Mouse (Mus musculus) MEL (cell line): ENCODE data around the gene Tm4sf20. TPM values are rescaled to one million over a fixed set of nuclear protein-coding genes. Genes with fewer than 3 reads are reported as not detected.

ENCODE experiments used
- DNase-seq: peaks from one replicate; pipeline ENCODE4 v3.0.0; 2011; ENCODE audit warnings: low read depth, low spot score
- H3K27ac ChIP-seq: 2 replicates; pipeline ENCODE4 v1.5.1; 2012; ENCODE audit warnings: low read depth, mild to moderate bottlenecking, control low read depth, low read length, moderate library complexity; ENCODE audit not compliant: control insufficient read depth
- H3K27me3 ChIP-seq, 2 experiments: fragments of 150-350 bp in 1 of 2; sonication (generic) in 1 of 2; 2 replicates each; pipeline ENCODE4 v1.6.1; 2012; ENCODE audit warnings: low read length in 2 of 2, mild to moderate bottlenecking in 2 of 2, improper control_type of control experiment in 1 of 2, moderate library complexity in 1 of 2; ENCODE audit not compliant: insufficient read depth in 2 of 2, control insufficient read depth in 1 of 2
- H3K36me3 ChIP-seq, 2 experiments: 2 replicates each; pipeline ENCODE4 v1.6.1; 2012 to 2014; ENCODE audit warnings: low read length in 2 of 2, improper control_type of control experiment in 1 of 2, inconsistent platforms in 1 of 2, mild to moderate bottlenecking in 1 of 2; ENCODE audit not compliant: insufficient read depth in 2 of 2, control insufficient read depth in 1 of 2
- H3K4me1 ChIP-seq, 2 experiments: fragments of 150-350 bp in 1 of 2; sonication (generic) in 1 of 2; 2 replicates each; pipeline ENCODE4 v1.6.1; 2012; ENCODE audit warnings: low read length in 2 of 2, improper control_type of control experiment in 1 of 2, mild to moderate bottlenecking in 1 of 2; ENCODE audit not compliant: insufficient read depth in 2 of 2, control insufficient read depth in 1 of 2
- H3K4me3 ChIP-seq, 2 experiments: fragments of 150-350 bp in 1 of 2; sonication (generic) in 1 of 2; 2 replicates each; pipeline ENCODE4 v1.5.1; 2012; ENCODE audit warnings: low read depth in 2 of 2, low read length in 2 of 2, mild to moderate bottlenecking in 2 of 2, moderate library complexity in 2 of 2, control low read depth in 1 of 2, improper control_type of control experiment in 1 of 2; ENCODE audit not compliant: control insufficient read depth in 1 of 2, insufficient read depth in 1 of 2
- H3K79me2 ChIP-seq: 2 replicates; pipeline ENCODE4 v1.6.1; 2012; ENCODE audit warnings: mild to moderate bottlenecking, low read length, moderate library complexity; ENCODE audit not compliant: control insufficient read depth, poor library complexity, insufficient read depth
- H3K9ac ChIP-seq: 2 replicates; pipeline ENCODE4 v1.6.1; 2012; ENCODE audit warnings: low read depth, mild to moderate bottlenecking, control low read depth, low read length, moderate library complexity; ENCODE audit not compliant: control insufficient read depth, poor library complexity, severe bottlenecking
- H3K9me3 ChIP-seq: fragments of 150-350 bp; sonication (generic); replicated peaks from 2 replicates; pipeline ENCODE4 v1.6.1; 2012; ENCODE audit warnings: mild to moderate bottlenecking, low read length, improper control_type of control experiment, moderate library complexity; ENCODE audit not compliant: insufficient read depth
- BHLHE40 ChIP-seq: IDR thresholded peaks from 2 replicates; pipeline ENCODE4 v1.6.1; 2012; ENCODE audit warnings: low read depth, mild to moderate bottlenecking, inconsistent platforms, low read length, improper control_type of control experiment, borderline replicate concordance
- CHD1 ChIP-seq: IDR thresholded peaks from 2 replicates; pipeline ENCODE4 v1.6.1; 2012; ENCODE audit warnings: low read depth, mild to moderate bottlenecking, inconsistent platforms, low read length, improper control_type of control experiment
- CTCF ChIP-seq, 3 experiments: IDR thresholded peaks in 2 of 3; conservative IDR thresholded peaks in 1 of 3; 2 replicates each; pipeline ENCODE4 v1.5.1; 2011 to 2012; ENCODE audit warnings: low read length in 3 of 3, low read depth in 2 of 3, mild to moderate bottlenecking in 2 of 3, improper control_type of control experiment in 1 of 3, inconsistent platforms in 1 of 3, mixed read lengths in 1 of 3, moderate library complexity in 1 of 3; ENCODE audit not compliant: control insufficient read depth in 1 of 3, insufficient read depth in 1 of 3, poor library complexity in 1 of 3, severe bottlenecking in 1 of 3
- ELF1 ChIP-seq: IDR thresholded peaks from 2 replicates; pipeline ENCODE4 v1.6.1; 2014; ENCODE audit warnings: low read depth, mild to moderate bottlenecking, inconsistent platforms, low read length, improper control_type of control experiment, moderate library complexity
- GABPA ChIP-seq: IDR thresholded peaks from 2 replicates; pipeline ENCODE4 v1.6.1; 2012; ENCODE audit warnings: low read depth, mild to moderate bottlenecking, inconsistent platforms, low read length, improper control_type of control experiment, moderate library complexity
- JUND ChIP-seq: IDR thresholded peaks from 2 replicates; pipeline ENCODE4 v1.6.1; 2011; ENCODE audit warnings: low read depth, mild to moderate bottlenecking, improper control_type of control experiment, low read length
- KAT2A ChIP-seq: conservative IDR thresholded peaks from 2 replicates; pipeline ENCODE4 v1.6.1; 2012; ENCODE audit warnings: low read depth, low read length, improper control_type of control experiment, inconsistent platforms
- MEF2A ChIP-seq: IDR thresholded peaks from 2 replicates; pipeline ENCODE4 v1.6.1; 2014; ENCODE audit warnings: low read depth, mild to moderate bottlenecking, inconsistent platforms, low read length, improper control_type of control experiment; ENCODE audit not compliant: poor library complexity, insufficient replicate concordance, severe bottlenecking; ENCODE audit errors: extremely low read depth
- MYB ChIP-seq: IDR thresholded peaks from 2 replicates; pipeline ENCODE4 v1.6.1; 2011; ENCODE audit warnings: mild to moderate bottlenecking, low read depth, low read length, improper control_type of control experiment
- NELFE ChIP-seq: IDR thresholded peaks from 2 replicates; pipeline ENCODE4 v1.6.1; 2011; ENCODE audit warnings: low read depth, low read length, improper control_type of control experiment
- NRF1 ChIP-seq: IDR thresholded peaks from 2 replicates; pipeline ENCODE4 v1.6.1; 2014; ENCODE audit warnings: low read depth, mild to moderate bottlenecking, inconsistent platforms, low read length, improper control_type of control experiment, moderate library complexity; ENCODE audit not compliant: poor library complexity, insufficient read depth, severe bottlenecking
- POLR2A ChIP-seq, 2 experiments: IDR thresholded peaks; 2 replicates each; pipeline ENCODE4 v1.6.1; 2011 to 2012; ENCODE audit warnings: low read length in 2 of 2, mild to moderate bottlenecking in 2 of 2, control low read depth in 1 of 2, improper control_type of control experiment in 1 of 2, low read depth in 1 of 2, moderate library complexity in 1 of 2; ENCODE audit not compliant: control insufficient read depth in 1 of 2, insufficient read depth in 1 of 2, poor library complexity in 1 of 2
- POLR2AphosphoS5 ChIP-seq: IDR thresholded peaks from 2 replicates; pipeline ENCODE4 v1.6.1; 2012; ENCODE audit warnings: low read depth, borderline replicate concordance, mild to moderate bottlenecking, inconsistent platforms, low read length, moderate library complexity, mixed read lengths
- RAD21 ChIP-seq: IDR thresholded peaks from 2 replicates; pipeline ENCODE4 v1.6.1; 2011; ENCODE audit warnings: mild to moderate bottlenecking, low read depth, low read length, improper control_type of control experiment
- RCOR1 ChIP-seq: IDR thresholded peaks from 2 replicates; pipeline ENCODE4 v1.6.1; 2012; ENCODE audit warnings: low read depth, mild to moderate bottlenecking, inconsistent platforms, low read length, improper control_type of control experiment
- SIN3A ChIP-seq: IDR thresholded peaks from 2 replicates; pipeline ENCODE4 v1.6.1; 2012; ENCODE audit warnings: low read length, improper control_type of control experiment, inconsistent platforms
- SMC3 ChIP-seq: IDR thresholded peaks from 2 replicates; pipeline ENCODE4 v1.6.1; 2011; ENCODE audit warnings: low read depth, low read length, improper control_type of control experiment
- TAL1 ChIP-seq: IDR thresholded peaks from 2 replicates; pipeline ENCODE4 v1.6.1; 2012; ENCODE audit warnings: mild to moderate bottlenecking, inconsistent platforms, low read length, moderate library complexity, mixed read lengths
- UBTF ChIP-seq: IDR thresholded peaks from 2 replicates; pipeline ENCODE4 v1.6.1; 2012; ENCODE audit warnings: low read depth, mild to moderate bottlenecking, inconsistent platforms, low read length, improper control_type of control experiment, moderate library complexity, borderline replicate concordance; ENCODE audit not compliant: insufficient read depth
- ZC3H11A ChIP-seq: IDR thresholded peaks from 2 replicates; pipeline ENCODE4 v1.6.1; 2012; ENCODE audit warnings: low read depth, mild to moderate bottlenecking, inconsistent platforms, low read length, improper control_type of control experiment
- ZKSCAN1 ChIP-seq: IDR thresholded peaks from 2 replicates; pipeline ENCODE4 v1.6.1; 2012; ENCODE audit warnings: low read depth, mild to moderate bottlenecking, inconsistent platforms, low read length, improper control_type of control experiment, moderate library complexity
- ZMIZ1 ChIP-seq: IDR thresholded peaks from 2 replicates; pipeline ENCODE4 v1.6.1; 2012; ENCODE audit warnings: low read depth, mild to moderate bottlenecking, inconsistent platforms, low read length, improper control_type of control experiment, moderate library complexity
- polyA plus RNA-seq, 2 experiments: library from polyadenylated mRNA; stranded (reverse) in 1 of 2; unstranded in 1 of 2; fragments of >175 nt in 1 of 2; fragments of >200 nt in 1 of 2; gene quantifications; 2 replicates each; pipeline versions ENCODE4 v1.2.1 to v1.2.4; 2012; ENCODE audit warnings: low replicate concordance in 2 of 2, low read depth in 1 of 2; ENCODE audit not compliant: insufficient read length in 2 of 2, insufficient read depth in 1 of 2, missing spikeins in 1 of 2
- total RNA-seq: library from RNA; depleted of rRNA; stranded (reverse); fragments of 300-350 nt; gene quantifications from 2 replicates; pipeline ENCODE4 v1.2.3, GENCODE M21; 2012

Gene Tm4sf20
- total and polyA plus RNA-seq, 3 experiments, result not detected

GRCm38 (mm10) chr1:82803608-82804007 lies 35.3 kb upstream of the Tm4sf20 start:
- TF ChIP-seq MEF2A, result no peak
- no peak for TF ChIP-seq CHD1
- TF ChIP-seq POLR2A (IDR thresholded peaks at IDR 0.05; ENCODE audit: control insufficient read depth in 1 of 2, insufficient read depth in 1 of 2, low read depth in 1 of 2, low read length in 2 of 2, poor library complexity in 1 of 2), result no peak
- TF ChIP-seq RAD21, result peak; percentile 92
- peak; percentile 94 for TF ChIP-seq SMC3
- peak; percentile 91 for TF ChIP-seq ZC3H11A
- TF ChIP-seq UBTF, result no peak
- TF ChIP-seq CTCF (IDR thresholded peaks at IDR 0.05 in 2 of 3, conservative IDR thresholded peaks at IDR 0.05 in 1 of 3; ENCODE audit: control insufficient read depth in 1 of 3, insufficient read depth in 1 of 3, low read depth in 2 of 3, low read length in 3 of 3, poor library complexity in 1 of 3, severe bottlenecking in 1 of 3), result peak; percentile 76 to 93 (median 86)
- Histone ChIP-seq H3K27me3 (no peaks in the 10 kb centered on the region), H3K79me2 (no peaks in the 10 kb centered on the region), H3K4me3 (no peak overlapping the region), H3K36me3 (no peaks in the 10 kb centered on the region), H3K9ac (no peak overlapping the region), H3K9me3 (no peaks in the 10 kb centered on the region), H3K4me1 (no peaks in the 10 kb centered on the region), H3K27ac (no peak overlapping the region)
- peak; percentile 72 for DNase-seq

DNA sequence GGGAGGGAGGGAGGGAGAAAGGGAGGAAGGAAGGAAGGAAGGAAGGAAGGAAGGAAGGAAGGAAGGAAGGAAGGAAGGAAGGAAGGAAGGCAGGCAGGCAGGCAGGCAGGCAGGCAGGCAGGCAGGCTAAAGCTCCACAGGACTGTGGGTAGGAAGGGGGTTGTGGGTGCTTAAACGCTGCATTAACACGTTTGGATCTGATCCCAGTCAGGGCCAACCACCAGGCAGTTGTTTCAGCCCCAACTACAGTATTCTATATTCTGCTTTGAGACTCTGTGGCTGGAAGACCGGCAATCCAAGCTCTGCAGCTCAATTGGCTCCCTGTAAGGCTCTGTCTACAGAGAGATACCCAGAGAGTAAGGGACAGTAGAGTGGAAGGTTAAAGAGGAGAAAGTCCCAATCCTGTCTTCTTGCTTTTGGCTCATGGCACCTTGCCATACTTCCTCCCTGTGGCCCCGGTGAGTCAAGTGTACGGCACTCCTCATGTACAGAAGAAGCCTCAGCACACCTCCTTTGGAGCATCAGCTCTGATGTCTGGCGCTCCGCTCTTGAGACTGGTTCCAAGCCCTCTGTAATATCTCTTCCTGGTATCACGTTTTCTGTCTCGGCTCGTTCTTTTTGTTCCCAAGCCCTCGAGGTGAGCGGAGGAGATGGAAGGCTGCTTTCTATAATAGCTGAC lies 33.0 kb upstream of the Tm4sf20 start:
- H3K9ac ChIP-seq, result no peak overlapping the region
- no peak for DNase-seq
- no peaks in the 10 kb centered on the region for H3K9me3 ChIP-seq

More for the DNA sequence above, 33.0 kb upstream of the Tm4sf20 start:
- Histone ChIP-seq H3K4me1 (no peaks in the 10 kb centered on the region), H3K79me2 (no peaks in the 10 kb centered on the region), H3K36me3 (no peaks in the 10 kb centered on the region), H3K27me3 (no peaks in the 10 kb centered on the region), H3K27ac (no peak overlapping the region), H3K4me3 (no peak overlapping the region)
- TF ChIP-seq RCOR1, result no peak
- TF ChIP-seq JUND, result no peak
- no peak for TF ChIP-seq ZMIZ1
- no peak for TF ChIP-seq GABPA
- no peak for TF ChIP-seq MEF2A
- no peak for TF ChIP-seq SMC3
- TF ChIP-seq NELFE, result no peak
- TF ChIP-seq ELF1, result no peak
- no peak for TF ChIP-seq UBTF
- no peak for TF ChIP-seq POLR2AphosphoS5
- no peak for TF ChIP-seq SIN3A
- TF ChIP-seq TAL1, result no peak
- TF ChIP-seq ZKSCAN1, result no peak
- no peak for TF ChIP-seq CTCF (IDR thresholded peaks at IDR 0.05 in 2 of 3, conservative IDR thresholded peaks at IDR 0.05 in 1 of 3; ENCODE audit: control insufficient read depth in 1 of 3, insufficient read depth in 1 of 3, low read depth in 2 of 3, low read length in 3 of 3, poor library complexity in 1 of 3, severe bottlenecking in 1 of 3)
- no peak for TF ChIP-seq MYB
- TF ChIP-seq NRF1, result no peak
- no peak for TF ChIP-seq BHLHE40
- no peak for TF ChIP-seq KAT2A
- TF ChIP-seq, all 39 proteins: peak for 0
